Mouse (Mus musculus): Measurements from ENCODE around the gene Hexim1. TPM values are rescaled to one million over a fixed set of nuclear protein-coding genes. Genes with fewer than 3 reads are reported as not detected.
A peak's percentile ranks its signal among the peaks of the same experiment; 100 is the strongest.

The Hexim1 gene
- polyA plus RNA-seq, 1 experiment from 2014 or later: 7.1 TPM

GRCm38 (mm10) chr11:103074796-103075323, 41.2 kb upstream of the Hexim1 start:
- Histone ChIP-seq H3K4me1 (ENCODE audit: control insufficient read depth, insufficient read depth, low read length) (no peaks in the 10 kb centered on the region), H3K4me3 (ENCODE audit: low read length) (no peak overlapping the region), H3K27ac (ENCODE audit: low read depth, low read length) (no peak overlapping the region), H3K4me2 (replicated peaks; ENCODE audit: low read depth, low read length) (no peak overlapping the region), H3K27me3 (ENCODE audit: control insufficient read depth, insufficient read depth, low read length) (no peaks in the 10 kb centered on the region), H3K36me3 (ENCODE audit: control insufficient read depth, insufficient read depth, low read length) (peaks cover 10% of the 10 kb centered on the region; the same call in 1 of the 2 replicates), H3K9ac (ENCODE audit: low read depth, low read length) (no peak overlapping the region), H3K9me3 (ENCODE audit: control insufficient read depth, low read length) (no peaks in the 10 kb centered on the region)
- ATAC-seq (ENCODE audit: low FRiP score, low TSS enrichment): no peak
- 23% methylated on average over 10 of the region's 10 CpGs for WGBS

DNA sequence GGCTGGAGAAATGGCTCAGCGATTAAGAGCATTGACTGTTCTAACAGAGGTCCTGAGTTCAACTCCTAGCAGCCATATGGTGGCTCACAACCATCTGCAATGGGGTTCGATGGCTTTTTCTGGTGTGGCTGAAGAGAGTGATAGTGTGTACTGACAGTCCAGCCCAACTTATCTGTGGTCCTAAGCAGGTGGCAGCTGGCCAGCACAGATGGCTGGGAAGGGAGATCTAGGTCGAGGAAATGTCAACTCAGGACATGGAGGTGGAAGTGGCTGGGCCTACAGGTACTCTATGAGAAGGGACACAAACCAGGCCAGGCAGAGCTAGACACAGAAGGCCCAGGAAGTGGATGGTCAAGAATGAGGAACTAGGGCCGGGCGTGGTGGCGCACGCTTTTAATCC, 40.0 kb upstream of the Hexim1 start:
- no peaks in the 10 kb centered on the region for H3K9me3 ChIP-seq (ENCODE audit: control insufficient read depth, low read length)
- no peak for ATAC-seq (ENCODE audit: low FRiP score, low TSS enrichment)
- H3K4me3 ChIP-seq (ENCODE audit: low read length): no peak overlapping the region
- H3K27me3 ChIP-seq (ENCODE audit: control insufficient read depth, insufficient read depth, low read length): peaks cover 5% of the 10 kb centered on the region
- 89% methylated on average over 7 of the region's 7 CpGs for WGBS
- H3K36me3 ChIP-seq (ENCODE audit: control insufficient read depth, insufficient read depth, low read length): no peaks in the 10 kb centered on the region; the same call in 1 of the 2 replicates
- H3K4me2 ChIP-seq (replicated peaks; ENCODE audit: low read depth, low read length): no peak overlapping the region
- no peak overlapping the region for H3K27ac ChIP-seq (ENCODE audit: low read depth, low read length)
- no peak overlapping the region for H3K9ac ChIP-seq (ENCODE audit: low read depth, low read length)
- no peaks in the 10 kb centered on the region; the same call in 1 of the 2 replicates for H3K4me1 ChIP-seq (ENCODE audit: control insufficient read depth, insufficient read depth, low read length)

- Histone ChIP-seq H3K4me2 (replicated peaks; ENCODE audit: low read depth, low read length) (no peak overlapping the region), H3K27me3 (ENCODE audit: control insufficient read depth, insufficient read depth, low read length) (peaks cover 9% of the 10 kb centered on the region), H3K36me3 (ENCODE audit: control insufficient read depth, insufficient read depth, low read length) (no peaks in the 10 kb centered on the region; the same call in 1 of the 2 replicates), H3K9me3 (ENCODE audit: control insufficient read depth, low read length) (no peaks in the 10 kb centered on the region), H3K4me1 (ENCODE audit: control insufficient read depth, insufficient read depth, low read length) (no peaks in the 10 kb centered on the region; the same call in 1 of the 2 replicates), H3K9ac (ENCODE audit: low read depth, low read length) (no peak overlapping the region), H3K4me3 (ENCODE audit: low read length) (no peak overlapping the region), H3K27ac (ENCODE audit: low read depth, low read length) (no peak overlapping the region)
- ATAC-seq (ENCODE audit: low FRiP score, low TSS enrichment): no peak
- 52% methylated on average over 8 of the region's 8 CpGs for WGBS
Measured at GRCm38 (mm10) chr11:103076581-103076980, 39.5 kb upstream of the Hexim1 start.

DNA sequence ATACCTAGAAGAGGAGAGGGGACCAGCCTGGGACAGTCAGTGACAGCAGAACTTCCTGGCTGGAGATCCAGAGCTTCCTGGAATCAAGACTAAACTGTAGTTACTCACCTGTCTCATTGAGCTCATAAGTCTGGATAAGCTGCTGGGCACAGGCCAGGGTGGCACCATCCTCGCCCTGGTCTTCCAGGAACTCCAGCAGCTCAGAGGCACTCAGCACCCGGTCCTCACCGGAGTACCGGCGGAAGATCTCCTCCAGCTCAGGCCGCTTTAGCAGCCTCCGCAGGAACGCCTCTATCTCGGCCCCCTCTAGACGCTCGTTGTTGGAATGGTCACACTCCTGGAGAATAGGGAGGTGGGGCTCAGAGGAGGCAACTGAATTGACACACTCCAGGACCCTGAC, 37.9 kb upstream of the Hexim1 start:
- Histone ChIP-seq H3K27ac (ENCODE audit: low read depth, low read length) (no peak overlapping the region), H3K4me1 (ENCODE audit: control insufficient read depth, insufficient read depth, low read length) (no peaks in the 10 kb centered on the region; the same call in 1 of the 2 replicates), H3K27me3 (ENCODE audit: control insufficient read depth, insufficient read depth, low read length) (peaks cover 13% of the 10 kb centered on the region), H3K36me3 (ENCODE audit: control insufficient read depth, insufficient read depth, low read length) (no peaks in the 10 kb centered on the region), H3K4me2 (replicated peaks; ENCODE audit: low read depth, low read length) (no peak overlapping the region), H3K9ac (ENCODE audit: low read depth, low read length) (no peak overlapping the region), H3K9me3 (ENCODE audit: control insufficient read depth, low read length) (no peaks in the 10 kb centered on the region), H3K4me3 (ENCODE audit: low read length) (no peak overlapping the region)
- ATAC-seq (ENCODE audit: low FRiP score, low TSS enrichment): no peak
- 85% methylated on average over 11 of the region's 11 CpGs for whole genome bisulfite sequencing

DNA sequence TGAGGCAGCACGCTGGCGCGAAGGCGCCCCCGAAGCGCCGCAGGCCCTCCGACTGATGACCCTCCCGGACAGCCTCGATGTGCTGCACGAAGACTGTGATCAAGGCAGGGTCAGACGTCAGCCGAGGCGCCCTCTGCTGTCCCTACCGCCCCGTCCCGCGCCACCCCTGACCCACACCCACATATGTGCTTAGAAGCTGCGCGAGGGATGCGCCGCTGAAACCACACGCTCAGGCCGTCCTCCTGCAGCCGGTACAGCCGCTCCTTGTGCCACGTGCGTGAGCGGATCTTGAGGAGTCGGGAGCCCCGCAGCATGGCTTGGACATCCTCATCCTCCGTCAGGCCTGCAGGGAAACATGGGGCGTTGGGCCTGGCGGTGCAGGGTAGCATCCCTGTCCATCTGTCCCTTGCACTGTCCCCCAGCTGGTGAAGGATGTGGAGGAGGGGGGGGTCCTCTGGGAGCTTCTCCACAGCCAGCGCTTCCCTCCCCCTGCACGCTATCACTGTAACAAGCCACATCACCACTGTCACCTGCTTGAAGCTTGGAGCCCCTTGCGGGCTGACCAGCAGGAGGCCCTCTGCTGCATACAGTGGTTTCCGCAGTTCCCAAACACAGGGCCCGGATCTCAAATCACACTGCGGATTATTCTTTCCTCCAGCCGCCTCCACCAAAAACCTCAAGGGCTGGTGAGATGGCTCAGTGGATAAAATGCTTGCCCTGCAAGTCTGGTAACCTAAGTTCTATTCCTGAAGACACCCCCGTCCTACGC, 35.5 kb upstream of the Hexim1 start:
- 3% methylated on average over 43 of the region's 43 CpGs for WGBS
- ATAC-seq (ENCODE audit: low FRiP score, low TSS enrichment): peak; percentile 53
- H3K4me2 ChIP-seq (replicated peaks; ENCODE audit: low read depth, low read length): peak overlapping the region; percentile 51
- no peak overlapping the region for H3K27ac ChIP-seq (ENCODE audit: low read depth, low read length)
- H3K27me3 ChIP-seq (ENCODE audit: control insufficient read depth, insufficient read depth, low read length): peaks cover 13% of the 10 kb centered on the region
- H3K4me3 ChIP-seq (ENCODE audit: low read length): peak overlapping the region; percentile 30
- H3K9ac ChIP-seq (ENCODE audit: low read depth, low read length): peak overlapping the region; percentile 34; the same call in 1 of the 2 replicates
- H3K4me1 ChIP-seq (ENCODE audit: control insufficient read depth, insufficient read depth, low read length): no peaks in the 10 kb centered on the region; the same call in 1 of the 2 replicates
- H3K36me3 ChIP-seq (ENCODE audit: control insufficient read depth, insufficient read depth, low read length): no peaks in the 10 kb centered on the region
- no peaks in the 10 kb centered on the region for H3K9me3 ChIP-seq (ENCODE audit: control insufficient read depth, low read length)

- Histone ChIP-seq H3K27ac (ENCODE audit: low read depth, low read length) (no peak overlapping the region), H3K27me3 (ENCODE audit: control insufficient read depth, insufficient read depth, low read length) (peaks cover 13% of the 10 kb centered on the region), H3K4me3 (ENCODE audit: low read length) (no peak overlapping the region), H3K36me3 (ENCODE audit: control insufficient read depth, insufficient read depth, low read length) (no peaks in the 10 kb centered on the region), H3K9ac (ENCODE audit: low read depth, low read length) (no peak overlapping the region), H3K9me3 (ENCODE audit: control insufficient read depth, low read length) (no peaks in the 10 kb centered on the region), H3K4me1 (ENCODE audit: control insufficient read depth, insufficient read depth, low read length) (no peaks in the 10 kb centered on the region; the same call in 1 of the 2 replicates), H3K4me2 (replicated peaks; ENCODE audit: low read depth, low read length) (no peak overlapping the region)
- WGBS: 58% methylated on average over 6 of the region's 6 CpGs
- ATAC-seq (ENCODE audit: low FRiP score, low TSS enrichment): no peak; the same call in 1 of the 2 replicates
Measured at GRCm38 (mm10) chr11:103081631-103082030, 34.4 kb upstream of the Hexim1 start.

DNA sequence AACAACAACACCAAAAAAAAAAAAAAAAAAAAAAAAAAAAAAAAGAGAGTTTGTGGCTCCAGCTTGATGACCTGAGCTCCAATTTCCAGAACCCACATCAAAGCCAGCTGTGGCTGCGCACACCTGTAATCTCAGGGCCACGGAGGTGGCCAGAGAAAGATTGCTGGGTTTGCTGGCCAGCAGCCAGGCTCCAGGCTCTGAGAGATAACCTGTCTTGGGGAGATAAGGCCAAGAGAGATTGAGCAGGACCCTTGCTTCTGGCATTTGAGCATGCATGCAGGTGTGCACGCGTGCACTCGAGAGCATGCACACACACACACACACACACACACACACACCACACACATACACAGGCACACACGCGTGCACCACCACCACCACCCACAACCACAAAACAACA, 22.7 kb upstream of the Hexim1 start:
- ATAC-seq (ENCODE audit: low FRiP score, low TSS enrichment): no peak
- Histone ChIP-seq H3K4me1 (ENCODE audit: control insufficient read depth, insufficient read depth, low read length) (peaks cover 23% of the 10 kb centered on the region), H3K36me3 (ENCODE audit: control insufficient read depth, insufficient read depth, low read length) (no peaks in the 10 kb centered on the region), H3K9ac (ENCODE audit: low read depth, low read length) (no peak overlapping the region), H3K9me3 (ENCODE audit: control insufficient read depth, low read length) (no peaks in the 10 kb centered on the region), H3K4me3 (ENCODE audit: low read length) (no peak overlapping the region), H3K27me3 (ENCODE audit: control insufficient read depth, insufficient read depth, low read length) (no peaks in the 10 kb centered on the region), H3K27ac (ENCODE audit: low read depth, low read length) (no peak overlapping the region), H3K4me2 (replicated peaks; ENCODE audit: low read depth, low read length) (no peak overlapping the region)
- 91% methylated on average over 7 of the region's 7 CpGs for WGBS

DNA sequence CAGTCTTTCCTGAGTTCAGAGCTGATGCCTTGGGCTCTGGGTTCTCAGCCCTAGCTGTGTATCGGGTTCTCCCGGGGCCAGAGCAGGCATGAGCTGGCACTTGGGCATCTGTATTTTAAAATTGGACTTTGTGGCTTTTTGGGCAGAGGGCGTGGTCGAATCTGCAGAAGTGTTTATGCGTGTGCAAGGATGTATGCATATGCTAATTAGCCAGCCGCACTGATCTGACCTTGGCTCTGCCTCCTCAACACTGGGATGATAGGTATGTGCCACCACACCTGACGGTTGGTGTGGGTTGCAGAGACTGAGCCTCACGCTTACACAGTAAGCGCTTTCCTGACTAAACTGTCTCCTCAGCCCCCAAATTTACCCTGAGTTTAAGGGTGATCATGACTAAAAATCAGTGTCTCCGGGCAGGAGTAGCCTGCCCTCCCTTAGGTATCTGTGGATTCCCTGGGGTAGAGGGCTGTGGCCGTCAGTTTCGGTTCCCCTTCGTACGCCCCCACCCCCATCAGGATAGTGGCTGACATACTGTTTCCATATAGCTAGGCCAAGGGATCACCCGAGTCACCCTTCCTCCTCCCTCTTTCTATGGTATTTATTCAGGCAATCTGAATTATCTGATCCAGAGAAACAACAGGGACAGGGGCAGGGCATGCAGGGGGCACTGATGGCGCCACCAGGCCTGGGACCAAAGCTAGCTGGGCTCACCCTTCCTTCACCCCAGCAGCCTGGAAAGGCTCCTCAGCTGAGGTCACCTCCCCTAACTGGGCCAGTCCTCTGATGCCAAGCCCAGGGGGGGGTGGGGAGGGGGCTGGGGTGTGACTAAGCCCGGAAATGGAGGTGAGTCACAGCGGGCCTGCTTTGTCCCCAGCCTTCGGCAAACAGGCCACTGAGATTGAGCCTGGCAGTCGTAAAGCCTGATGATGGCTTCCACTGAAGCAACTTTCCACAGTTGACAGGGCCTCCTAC, 21.9 kb upstream of the Hexim1 start:
- no peak overlapping the region for H3K4me3 ChIP-seq (ENCODE audit: low read length)
- H3K4me2 ChIP-seq (replicated peaks; ENCODE audit: low read depth, low read length): no peak overlapping the region
- no peaks in the 10 kb centered on the region for H3K27me3 ChIP-seq (ENCODE audit: control insufficient read depth, insufficient read depth, low read length)
- H3K4me1 ChIP-seq (ENCODE audit: control insufficient read depth, insufficient read depth, low read length): peaks cover 29% of the 10 kb centered on the region
- H3K9ac ChIP-seq (ENCODE audit: low read depth, low read length): no peak overlapping the region
- no peaks in the 10 kb centered on the region for H3K9me3 ChIP-seq (ENCODE audit: control insufficient read depth, low read length)
- H3K36me3 ChIP-seq (ENCODE audit: control insufficient read depth, insufficient read depth, low read length): no peaks in the 10 kb centered on the region
- peak overlapping the region; percentile 47; the same call in 1 of the 2 replicates for H3K27ac ChIP-seq (ENCODE audit: low read depth, low read length)
- no peak; the same call in 1 of the 2 replicates for ATAC-seq (ENCODE audit: low FRiP score, low TSS enrichment)
- 66% methylated on average over 20 of the region's 20 CpGs for WGBS

All from kidney, embryonic 14.5 days (tissue).